Mouse (Mus musculus) yolk sac, embryonic 10.5 days (tissue): Measurements from ENCODE around the gene Clip1.

Source experiments
- DNase-seq: peaks from one replicate; pipeline ENCODE4 v3.0.0-alpha.2; 2017; ENCODE audit warnings: low spot score

Gene Clip1

DNA sequence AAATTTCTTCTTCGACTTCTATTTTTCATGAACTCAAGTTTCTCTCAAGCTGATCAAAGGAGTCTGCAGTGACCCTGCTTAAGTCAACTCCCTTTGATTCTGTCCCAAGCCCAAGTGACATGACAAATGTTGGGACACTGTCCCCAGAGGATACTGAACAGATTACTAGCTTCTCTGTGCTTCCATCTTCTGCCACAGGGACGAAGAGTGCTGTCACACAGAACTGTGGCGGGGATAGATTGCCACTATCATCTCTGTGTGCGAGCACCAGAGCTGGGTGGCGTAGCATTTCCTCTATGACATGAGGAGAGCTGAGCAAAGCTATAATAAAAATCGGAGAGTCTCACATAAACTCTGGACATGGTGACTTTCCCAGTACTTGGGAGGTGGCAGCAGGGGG is 82.2 kb downstream of the Clip1 start:
- DNase-seq, result no peak

DNA sequence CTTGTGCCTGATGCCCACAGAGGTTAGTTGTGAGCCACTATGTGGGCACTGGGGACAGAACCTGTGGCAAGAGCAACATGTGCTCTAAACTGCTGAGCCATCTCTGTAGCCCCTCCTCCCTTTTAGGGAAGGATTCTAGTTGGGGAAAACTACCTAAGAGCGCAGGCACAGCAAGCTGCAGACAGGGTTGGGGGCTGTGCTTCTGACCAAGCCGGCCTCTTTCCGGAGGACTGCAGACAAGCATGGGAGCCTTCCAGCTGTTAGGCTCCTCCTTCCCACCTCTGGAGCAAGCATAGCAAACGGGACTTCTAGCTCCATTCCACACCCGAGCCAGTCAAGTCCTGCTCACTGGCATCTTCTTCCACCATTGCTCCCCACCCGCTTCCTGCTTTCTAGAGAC is 85.1 kb downstream of the Clip1 start:
- no peak for DNase-seq

DNA sequence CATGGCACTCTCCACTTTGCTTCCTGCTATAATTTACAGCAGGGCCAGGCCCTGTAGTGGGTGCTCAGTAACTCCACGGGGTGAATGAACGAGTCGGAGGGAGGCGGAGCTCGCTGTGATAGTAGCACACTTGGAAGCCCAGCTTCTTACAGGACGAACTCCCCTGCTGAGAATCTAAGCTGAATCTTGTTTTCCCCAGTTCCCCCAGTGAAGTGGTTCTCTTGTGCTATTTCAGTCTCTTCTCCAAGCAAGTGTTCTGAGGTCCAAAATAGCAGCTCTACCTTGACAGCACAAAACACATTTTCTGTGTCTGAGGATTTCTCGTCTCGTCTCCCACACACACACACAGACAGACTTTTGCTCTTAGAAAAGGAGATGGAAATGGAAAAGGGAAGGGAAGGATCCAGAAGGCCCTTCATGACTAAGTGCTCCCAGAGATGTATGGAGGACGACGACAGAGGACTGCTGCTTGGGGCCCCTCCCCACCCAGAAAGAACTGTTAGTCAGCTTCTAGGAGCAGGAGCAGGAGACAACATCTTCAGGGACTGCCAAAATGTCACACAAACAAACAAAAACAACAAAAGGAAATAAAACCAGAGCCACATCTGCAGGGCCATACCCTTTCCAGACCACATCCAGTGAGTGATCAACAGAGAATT is 90.7 kb downstream of the Clip1 start:
- no peak for DNase-seq

DNA sequence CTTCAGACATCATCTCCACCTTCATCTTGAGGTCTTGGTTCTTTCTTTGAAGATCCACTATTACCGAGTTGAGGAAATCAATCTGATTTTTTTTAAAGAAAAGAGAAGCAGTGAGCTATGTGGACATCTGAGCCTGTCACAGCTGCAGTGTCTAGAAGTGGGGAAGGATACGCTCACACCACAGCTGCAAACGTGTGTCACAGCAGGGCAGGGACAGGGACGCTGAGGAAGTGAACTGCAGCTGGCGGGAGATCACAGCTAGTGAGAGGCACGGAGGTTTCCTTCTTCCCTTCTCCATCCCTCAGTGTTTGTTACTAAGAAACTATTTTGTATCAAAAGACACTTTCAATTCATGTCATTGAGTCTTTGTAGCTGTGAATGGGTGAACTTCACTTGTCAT is 104.4 kb downstream of the Clip1 start:
- DNase-seq, result no peak

DNA sequence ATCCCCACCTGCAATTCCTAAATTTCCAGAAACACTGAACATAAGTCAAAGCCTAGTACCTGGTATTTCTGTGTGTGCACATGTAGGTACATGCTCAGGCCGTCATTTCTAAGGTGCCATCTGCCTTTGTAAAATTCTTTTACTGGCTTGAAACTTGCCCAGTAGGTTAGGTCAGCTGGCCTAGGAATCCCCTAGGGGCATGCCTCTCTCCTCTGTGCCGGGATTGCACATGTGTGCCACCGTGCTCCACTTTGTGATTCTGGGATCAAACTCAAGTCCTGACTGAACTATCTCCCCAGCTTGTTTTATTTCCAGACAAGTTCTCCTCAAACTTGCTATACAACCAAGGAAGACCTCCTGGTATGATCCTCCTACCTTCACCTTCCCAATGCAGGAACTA is 107.7 kb downstream of the Clip1 start:
- DNase-seq, result no peak

DNA sequence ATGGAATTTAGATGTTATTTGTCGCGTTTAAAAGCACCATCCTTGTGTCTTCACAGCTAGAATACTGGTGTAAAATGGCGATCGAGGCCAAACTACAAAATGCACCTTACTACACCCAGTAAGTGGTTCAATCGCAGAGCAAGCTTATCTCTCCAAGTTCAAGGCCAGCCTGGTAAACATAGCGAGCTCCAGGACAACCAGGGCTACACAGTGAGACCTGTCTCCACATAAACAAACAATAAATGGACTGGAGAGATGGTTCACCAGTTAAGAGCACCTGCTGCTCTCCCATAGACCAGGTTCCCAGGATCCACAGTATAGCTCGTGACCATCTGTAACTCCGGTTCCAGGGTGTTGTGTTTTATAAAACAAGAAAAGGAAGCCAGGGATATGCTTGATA is 111.1 kb downstream of the Clip1 start:
- DNase-seq, result peak; percentile 24

DNA sequence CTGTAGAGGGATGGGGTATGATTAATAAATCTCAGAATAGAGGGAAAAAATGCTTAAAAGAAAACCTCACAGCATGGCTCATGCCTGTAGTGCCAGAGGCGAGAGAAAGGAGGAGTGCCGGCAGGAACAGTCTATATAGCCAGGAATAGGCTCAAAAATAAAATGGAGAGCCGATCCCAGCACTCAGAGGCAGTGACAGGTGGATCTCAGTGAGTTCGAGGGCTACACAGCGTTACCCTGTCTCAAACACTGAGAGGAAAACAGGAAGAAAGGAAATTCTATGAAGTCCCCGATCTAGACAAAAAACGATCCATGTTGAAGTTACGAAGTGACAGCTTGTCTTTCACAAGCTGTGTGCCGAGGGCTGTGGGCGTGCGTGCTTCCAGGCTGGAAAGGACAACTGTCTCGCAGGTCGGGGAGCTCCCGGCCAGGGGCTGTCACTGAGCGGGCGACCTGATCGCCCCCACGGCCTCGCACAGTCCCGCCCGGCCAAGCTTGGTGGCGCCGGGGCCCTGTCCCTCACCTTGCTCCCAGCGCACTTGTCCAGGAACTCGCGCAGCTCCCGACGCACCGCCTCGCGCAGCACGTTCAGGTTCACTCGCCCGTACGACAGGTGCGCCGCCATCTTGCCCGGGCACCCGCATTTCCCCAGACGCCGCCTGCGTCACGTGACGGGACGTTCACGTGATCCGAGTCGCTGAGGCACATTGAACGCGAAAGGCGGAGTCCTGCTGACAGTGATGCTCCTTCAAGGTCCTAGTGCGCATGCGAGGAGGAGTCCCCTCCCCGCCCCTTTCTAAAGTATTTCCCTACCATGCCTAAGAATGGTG is 111.8 kb downstream of the Clip1 start, which contains the start of gene Vps33a:
Gene Vps33a, minus strand, starts transcription at position 682 of the 830 bp plus-strand sequence.
- DNase-seq, result peak; percentile 97

DNA sequence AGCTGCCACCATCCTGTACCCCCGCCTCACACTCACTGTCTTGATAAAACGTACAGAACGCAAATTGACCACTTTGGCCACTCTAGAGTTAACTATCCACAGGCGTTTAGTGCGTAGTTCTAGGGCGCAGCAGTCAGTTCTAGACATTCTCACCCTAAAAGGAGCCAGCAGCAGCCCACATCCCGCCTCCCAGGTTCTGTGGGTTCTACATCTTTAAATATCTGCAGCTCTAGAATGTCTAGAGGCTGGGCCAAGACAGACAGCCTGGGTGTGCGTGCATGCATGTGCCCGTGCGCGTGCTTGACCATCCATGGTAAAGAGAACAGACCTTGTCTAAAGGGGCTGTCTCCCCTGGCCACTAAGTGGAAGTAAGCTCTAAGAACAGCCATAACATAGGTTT is 123.3 kb downstream of the Clip1 start:
- no peak for DNase-seq

DNA sequence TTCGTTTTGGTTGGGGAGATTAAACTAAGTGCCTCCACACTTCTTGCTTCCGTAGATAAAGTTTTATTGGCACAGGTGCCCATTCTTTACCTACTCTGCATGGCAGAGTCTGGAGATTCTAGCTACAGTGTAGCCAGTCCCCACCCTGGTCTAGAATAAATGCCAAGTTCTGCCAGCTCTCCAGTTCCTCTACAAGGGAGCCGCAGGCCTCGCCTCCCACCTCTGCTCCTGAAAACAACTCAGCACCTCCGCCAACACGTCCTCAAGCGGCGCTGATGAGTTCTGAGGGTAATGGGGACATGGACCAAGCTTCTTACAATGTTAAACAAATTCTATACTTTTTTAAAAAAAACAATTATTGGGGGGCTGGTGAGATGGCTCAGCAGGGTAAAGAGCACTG is 124.8 kb downstream of the Clip1 start:
- DNase-seq, result no peak

DNA sequence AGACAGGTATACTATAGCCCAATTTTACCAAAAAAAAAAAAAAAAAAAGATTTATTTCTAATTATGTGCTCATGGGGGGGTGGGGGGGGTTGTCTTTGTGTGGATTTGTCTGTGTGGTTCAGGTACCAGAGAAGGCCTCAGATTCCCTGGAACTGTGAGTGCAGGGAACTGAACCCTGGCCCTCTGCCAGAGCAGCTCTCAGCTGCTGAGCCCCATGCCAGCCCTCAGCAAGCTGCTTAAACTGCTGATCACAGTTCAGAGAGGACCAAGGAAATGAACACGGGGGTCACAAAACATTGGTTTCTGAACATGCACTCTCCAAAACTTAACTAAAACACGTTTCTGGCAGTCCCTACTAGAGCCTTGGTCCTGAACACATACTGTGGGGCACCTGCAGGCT is 128.0 kb downstream of the Clip1 start:
- no peak for DNase-seq

DNA sequence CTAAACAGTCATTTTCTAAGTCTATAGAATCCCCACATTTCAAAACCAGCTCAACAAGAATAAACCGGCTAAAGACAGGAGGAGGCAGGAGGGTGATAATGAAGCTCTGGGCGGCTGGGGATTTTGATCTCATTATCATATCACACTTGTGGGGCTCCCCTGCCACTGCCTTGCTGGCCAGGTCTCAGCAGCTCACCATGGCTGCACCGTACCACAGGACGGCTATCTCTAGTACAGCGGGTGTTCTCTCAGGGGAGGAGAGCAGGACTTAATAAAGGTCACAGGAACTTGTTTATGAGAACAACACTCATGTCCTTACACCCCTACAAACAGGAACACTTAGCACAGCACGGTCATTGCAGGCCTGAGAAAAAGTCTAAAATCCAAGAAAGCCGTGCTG is 128.7 kb downstream of the Clip1 start:
- no peak for DNase-seq

DNA sequence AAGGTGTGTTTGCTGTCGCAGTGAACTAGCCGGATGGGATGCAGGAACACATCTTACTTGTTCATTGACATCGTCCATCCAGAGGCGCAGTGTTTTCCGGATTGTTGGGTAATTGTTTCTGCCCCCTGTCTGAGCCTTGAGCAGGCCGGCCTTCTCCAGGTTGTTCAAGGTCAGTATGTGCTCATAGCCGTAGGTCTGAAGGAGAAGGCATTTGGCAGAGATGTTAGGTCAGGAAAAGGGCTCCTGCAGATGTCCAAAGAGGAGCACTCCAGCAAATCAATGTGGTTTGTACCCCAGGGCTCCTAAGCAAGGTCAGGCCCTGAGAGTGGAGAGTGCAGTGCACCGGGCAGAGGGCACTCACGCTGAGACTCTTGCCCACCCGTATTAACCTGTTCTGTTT is 150.6 kb downstream of the Clip1 start:
- no peak for DNase-seq

DNA sequence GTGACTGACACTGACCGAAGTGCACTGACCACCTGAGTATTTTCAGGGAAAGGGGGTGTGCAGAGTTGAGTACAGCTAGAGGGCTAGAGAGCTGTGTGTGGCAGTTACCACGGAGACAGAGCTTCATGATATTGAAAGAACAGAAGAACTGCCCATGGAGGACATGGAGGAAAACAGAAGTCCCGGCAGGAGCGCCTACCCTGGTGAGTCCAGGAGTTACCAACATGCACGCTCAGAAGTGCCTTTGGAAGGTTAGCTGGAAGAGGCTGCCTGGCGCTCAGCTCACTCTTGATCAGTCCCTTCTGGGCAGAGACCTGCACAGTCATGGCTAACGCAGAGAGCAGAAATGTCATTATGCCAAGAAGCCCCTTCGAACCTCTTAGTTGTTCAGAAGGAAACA is 154.4 kb downstream of the Clip1 start:
- DNase-seq, result no peak

DNA sequence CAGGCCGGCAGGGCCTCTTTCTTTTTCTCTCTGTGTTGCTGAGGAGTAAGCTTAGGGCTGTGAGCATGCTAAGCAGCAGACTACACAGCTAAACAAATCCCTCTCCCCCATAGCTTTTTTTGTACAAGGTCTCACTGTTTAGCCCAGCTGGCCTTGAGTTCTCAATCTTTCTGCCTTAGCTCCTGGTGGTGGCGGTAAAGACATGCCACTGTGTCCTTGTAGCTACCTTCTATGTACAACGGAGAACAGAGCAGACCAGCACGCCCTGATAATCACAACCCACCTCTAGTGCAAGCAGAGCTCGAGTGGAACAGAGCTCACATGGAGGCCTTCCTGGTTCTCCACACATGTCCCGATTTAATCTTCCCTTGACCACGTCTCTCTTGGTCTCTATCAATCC is 155.8 kb downstream of the Clip1 start:
- DNase-seq, result no peak
